Mouse (Mus musculus) hindbrain, embryonic 14.5 days (tissue): ENCODE results near the gene Grhl1. TPM values are rescaled to one million over a fixed set of nuclear protein-coding genes. Genes with fewer than 3 reads are reported as not detected.

Source experiments
- ATAC-seq: fragments of 200-750 bp; cut with Nextera tagmentation; 2 replicates; pipeline ENCODE4 v1.8.0; 2017; ENCODE audit warnings: moderate number of reproducible peaks, mild to moderate bottlenecking, moderate TSS enrichment, moderate library complexity; ENCODE audit not compliant: low FRiP score
- DNase-seq: peaks from one replicate; pipeline ENCODE4 v3.0.0-alpha.2; 2015; ENCODE audit warnings: low spot score
- H3K27ac ChIP-seq: fragments of 300-500 bp; sonication (generic); 2 replicates; pipeline ENCODE4 v1.5.1; 2014; ENCODE audit warnings: mild to moderate bottlenecking, moderate library complexity
- H3K27me3 ChIP-seq: fragments of 300-500 bp; sonication (generic); 2 replicates; pipeline ENCODE4 v1.6.1; 2014; ENCODE audit warnings: mild to moderate bottlenecking, low read length, mixed read lengths; ENCODE audit not compliant: control insufficient read depth, insufficient read depth
- H3K36me3 ChIP-seq: fragments of 300-500 bp; sonication (generic); replicated peaks from 2 replicates; pipeline ENCODE4 v1.6.1; 2014; ENCODE audit not compliant: control insufficient read depth, insufficient read depth
- H3K4me1 ChIP-seq: fragments of 300-500 bp; sonication (generic); replicated peaks from 2 replicates; pipeline ENCODE4 v1.6.1; 2014; ENCODE audit warnings: antibody characterized with exemption, low read length, mixed read lengths; ENCODE audit not compliant: control insufficient read depth, insufficient read depth
- H3K4me2 ChIP-seq: fragments of 300-500 bp; sonication (generic); replicated peaks from 2 replicates; pipeline ENCODE4 v1.6.1; 2014; ENCODE audit warnings: mild to moderate bottlenecking, moderate library complexity
- H3K4me3 ChIP-seq: fragments of 300-500 bp; sonication (generic); replicated peaks from 2 replicates; pipeline ENCODE4 v1.5.1; 2014; ENCODE audit warnings: mild to moderate bottlenecking, low read length
- H3K9ac ChIP-seq: fragments of 300-500 bp; sonication (generic); 2 replicates; pipeline ENCODE4 v1.6.1; 2014
- H3K9me3 ChIP-seq: fragments of 300-500 bp; sonication (generic); 2 replicates; pipeline ENCODE4 v1.6.1; 2016; ENCODE audit warnings: low read length; ENCODE audit not compliant: control insufficient read depth
- WGBS: fragments of 180-500 bp; shearing (Covaris S2); extraction: QIAGEN DNeasy Blood & Tissue Kit; methylation state at CpG from one replicate; pipeline ENCODE4 v1.1.7; 2014; 5-methylcytosine and 5-hydroxymethylcytosine counted together
- polyA plus RNA-seq: library from polyadenylated mRNA; unstranded; fragments of >200 nt; fragmentation: Nextera tagmentation; extraction: Ambion mirVana; gene quantifications from 2 replicates; pipeline ENCODE4 v1.2.1, GENCODE M21; 2014

Grhl1 gene
- polyA plus RNA-seq, 1 experiment from 2014 or later = 0.58 TPM

- Histone ChIP-seq H3K27ac (no peak overlapping the region), H3K9ac (no peak overlapping the region), H3K4me1 (peaks cover 10% of the 10 kb centered on the region), H3K4me3 (no peak overlapping the region), H3K9me3 (no peaks in the 10 kb centered on the region), H3K4me2 (no peak overlapping the region), H3K27me3 (no peaks in the 10 kb centered on the region), H3K36me3 (peaks cover 42% of the 10 kb centered on the region)
- DNase-seq (no peak), ATAC-seq (no peak)
- WGBS = 86% methylated on average over 5 of the region's 5 CpGs
Observed at GRCm38 (mm10) chr12:24662131-24662530, 90.0 kb downstream of the Grhl1 start.

Other genes with a start within 250 kb of the Grhl1 start
- 33.8 and 39.4 TPM in 2 replicates for gene Taf1b, start 73.9 kb upstream of the Grhl1 start, polyA plus RNA-seq
- 17.2 and 17.9 TPM in 2 replicates for gene Klf11, start 79.0 kb downstream of the Grhl1 start, polyA plus RNA-seq
- gene Cys1, start 109.5 kb downstream of the Grhl1 start, polyA plus RNA-seq = 2.3 and 2.6 TPM in 2 replicates
- gene Rrm2, start 136.0 kb downstream of the Grhl1 start, polyA plus RNA-seq = 42.8 and 52.5 TPM in 2 replicates